Mouse (Mus musculus) layer of hippocampus, postnatal 36 days (tissue): Measurements from ENCODE around the gene Gdf3. TPM values are rescaled to one million over a fixed set of nuclear protein-coding genes. Genes with fewer than 3 reads are reported as not detected.
"Not testable (repeated sequence)": the region's sequence is repeated elsewhere in the genome, so short reads cannot be mapped to it uniquely, and the experiment has no call there.

Experiments
- DNase-seq, 2 experiments: peaks; one replicate each; pipeline ENCODE4 v3.0.0; 2022
- total RNA-seq, 2 experiments: library from RNA; stranded (reverse); gene quantifications; 2 replicates each; pipeline ENCODE4 v1.2.3; 2021

Gdf3 gene
- not detected for total RNA-seq

DNA sequence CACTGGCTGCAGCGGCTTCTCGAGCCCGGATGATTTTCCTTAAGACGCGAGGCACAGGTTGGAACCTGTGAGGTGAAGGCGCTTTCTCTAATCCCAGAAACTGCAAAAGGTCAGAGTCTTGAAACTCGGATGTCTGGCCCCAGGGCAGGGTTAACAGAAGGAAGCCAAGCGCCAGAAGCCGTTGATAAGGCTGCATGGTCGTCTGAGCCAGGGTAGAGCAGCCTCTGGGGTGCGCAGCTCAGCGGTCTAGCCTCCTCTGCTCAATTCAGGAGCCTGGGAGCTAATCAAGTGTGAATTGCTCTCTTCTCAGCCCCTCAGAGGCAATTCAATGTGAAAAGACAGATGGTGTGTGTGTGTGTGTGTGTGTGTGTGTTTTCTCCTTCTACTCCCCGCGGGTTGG is at the start of gene Gdf3:
TSS of gene Gdf3 (minus strand) at position 317 of the 400 bp plus-strand sequence.
- DNase-seq, result no peak

DNA sequence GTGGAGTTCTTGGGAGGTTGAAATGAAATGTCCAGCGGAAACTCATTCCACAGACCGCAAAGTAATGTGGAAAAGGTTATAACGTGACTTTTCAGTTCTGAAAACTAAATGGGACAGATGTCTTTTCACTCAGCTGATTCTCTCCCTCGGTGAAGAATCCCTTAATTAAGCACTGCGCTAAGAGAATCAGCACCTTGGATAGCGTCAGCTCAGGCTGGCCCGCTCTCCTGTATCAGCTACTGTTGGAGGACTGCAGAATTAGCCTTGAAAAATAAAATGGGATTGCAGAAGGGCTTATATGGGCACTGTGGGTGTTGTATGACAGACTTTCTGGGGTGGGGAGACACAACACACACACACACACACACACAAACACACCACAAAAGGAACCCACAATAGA is 49.7 kb upstream of the Gdf3 start:
- no peak for DNase-seq

DNA sequence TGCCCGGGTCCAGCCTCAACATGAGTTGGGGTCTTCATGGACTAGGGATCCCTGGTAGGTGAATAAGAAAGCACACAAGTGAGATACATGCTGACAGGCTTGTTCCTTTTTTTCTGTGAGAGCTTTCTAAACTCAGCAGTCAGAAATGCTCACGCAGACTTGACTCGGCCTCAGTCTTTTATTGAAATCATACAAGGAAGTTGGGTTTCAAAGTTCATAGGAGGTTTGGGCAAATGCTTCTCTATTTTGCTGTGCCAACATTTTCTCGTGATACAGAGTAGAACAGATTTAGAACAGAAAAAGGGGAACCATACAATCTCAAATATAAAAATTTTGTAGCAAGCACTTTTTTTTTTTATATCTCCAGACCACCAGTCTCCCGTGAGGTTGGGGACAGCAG is 47.7 kb upstream of the Gdf3 start:
- no peak for DNase-seq

DNA sequence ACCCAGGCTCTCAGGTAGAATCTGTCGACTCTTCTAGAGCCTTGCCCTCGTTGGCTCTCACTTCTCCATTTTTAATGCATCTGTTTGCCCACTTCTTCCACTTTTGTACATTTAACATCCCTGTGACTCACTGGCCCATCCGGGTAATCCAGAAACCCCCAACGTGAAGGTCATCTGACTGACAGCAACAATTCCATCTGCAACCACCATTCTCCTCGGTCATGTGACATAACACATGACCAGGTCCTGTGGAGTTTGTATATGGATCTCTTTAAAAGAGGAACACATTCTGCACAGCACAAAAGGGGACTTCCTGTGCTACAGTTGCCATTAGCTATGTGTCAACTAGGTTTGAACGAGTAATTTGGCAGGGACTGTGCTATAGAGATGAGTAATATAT is 44.4 kb upstream of the Gdf3 start:
- no peak for DNase-seq

DNA sequence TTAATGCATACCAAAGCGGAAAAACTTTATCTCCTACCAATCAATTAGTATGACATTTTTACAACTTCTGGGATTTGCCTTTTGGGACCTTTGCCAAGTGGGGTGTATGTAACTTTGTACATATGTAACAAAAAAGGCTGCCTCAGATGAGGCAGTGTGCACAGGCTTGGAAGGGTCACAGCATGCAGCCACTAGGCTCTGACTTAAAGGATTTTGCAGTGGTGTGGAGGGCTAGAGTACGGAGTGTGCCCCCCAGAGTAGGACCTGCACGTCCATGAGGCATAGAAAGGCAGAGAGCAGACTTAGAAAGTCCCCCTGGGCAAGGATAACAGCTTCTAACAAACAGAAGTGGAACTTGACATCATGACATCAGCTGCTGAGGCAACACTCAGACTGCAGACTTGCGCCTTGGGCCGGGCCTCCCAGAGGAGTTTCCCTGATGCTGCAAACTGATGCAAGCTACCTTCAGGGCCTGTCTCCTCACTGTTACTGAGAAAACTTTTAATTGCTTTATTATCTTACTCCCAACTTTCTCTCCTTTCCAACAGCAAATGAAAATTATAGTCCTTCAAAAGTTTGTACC is 40.6 kb upstream of the Gdf3 start:
- DNase-seq, result no peak

DNA sequence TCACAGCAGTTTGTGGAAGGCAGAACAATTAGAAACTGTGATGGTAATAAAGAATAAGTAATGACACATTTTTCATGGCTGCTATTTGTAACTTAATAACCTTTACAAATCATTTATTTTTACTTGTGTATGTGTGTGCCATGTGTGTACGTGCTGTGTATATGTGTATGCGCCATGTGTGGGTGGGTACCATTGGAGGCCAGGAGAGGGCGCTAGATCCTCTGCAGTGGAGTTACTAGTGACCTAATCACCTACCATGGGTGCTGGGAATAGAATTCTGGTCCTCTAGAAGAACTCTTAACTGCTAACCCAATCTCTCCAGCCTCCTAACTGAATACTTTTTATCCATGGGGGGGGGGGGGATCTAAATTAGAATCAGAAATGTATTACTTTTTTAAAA is 40.0 kb upstream of the Gdf3 start:
- no peak for DNase-seq

DNA sequence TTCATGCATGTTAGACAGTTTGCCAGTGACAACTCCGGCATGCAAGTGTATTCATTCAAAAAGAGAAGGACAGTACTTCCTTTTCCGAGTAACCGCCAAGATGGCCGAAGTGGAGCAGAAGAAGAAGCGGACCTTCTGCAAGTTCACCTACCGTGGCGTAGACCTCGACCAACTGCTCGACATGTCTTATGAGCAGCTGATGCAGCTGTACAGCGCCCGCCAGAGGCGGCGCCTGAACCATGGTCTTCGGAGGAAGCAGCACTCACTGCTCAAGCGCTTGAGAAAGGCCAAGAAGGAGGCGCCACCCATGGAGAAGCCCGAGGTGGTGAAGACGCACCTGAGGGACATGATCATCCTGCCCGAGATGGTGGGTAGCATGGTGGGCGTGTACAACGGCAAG is 34.3 kb upstream of the Gdf3 start:
- DNase-seq, result not testable (repeated sequence)

DNA sequence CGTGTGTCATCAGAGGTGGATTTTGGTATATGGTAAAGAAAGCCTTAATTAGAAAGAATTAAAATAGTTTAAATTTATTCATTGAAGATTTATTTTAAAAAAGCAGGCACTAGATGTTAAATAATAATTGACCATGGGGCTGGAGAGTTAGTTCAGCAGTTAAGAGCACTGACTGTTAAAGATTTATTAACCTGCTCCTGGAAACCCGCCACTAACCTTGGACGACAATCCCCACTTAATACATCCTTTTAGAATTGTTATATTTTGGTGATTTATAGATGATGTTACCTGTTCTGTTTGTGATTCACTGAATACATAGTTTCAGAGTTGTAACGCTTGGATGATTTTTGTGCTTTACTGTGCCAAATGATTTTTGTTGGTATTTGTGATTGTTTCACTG is 27.7 kb upstream of the Gdf3 start:
- DNase-seq, result not testable (repeated sequence)

DNA sequence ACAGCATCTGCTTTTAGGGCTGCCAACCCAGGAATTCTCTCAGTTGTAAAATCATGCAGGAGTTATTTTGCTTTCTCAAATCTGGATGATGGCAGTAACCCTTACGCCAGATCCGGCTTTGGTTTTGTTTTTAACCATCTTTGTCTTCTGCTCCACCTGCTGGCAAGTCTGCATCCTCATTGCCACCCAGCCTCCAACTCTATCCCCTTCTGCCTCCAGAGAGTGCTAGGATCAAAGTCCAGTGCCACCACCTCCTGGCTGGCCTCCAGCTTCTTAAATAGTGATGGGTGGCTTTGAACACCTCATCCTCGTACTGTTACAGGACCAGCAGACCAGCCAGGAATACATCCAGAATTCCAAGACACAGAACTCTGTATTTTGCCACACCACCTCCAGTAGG is 26.8 kb upstream of the Gdf3 start:
- no peak for DNase-seq

DNA sequence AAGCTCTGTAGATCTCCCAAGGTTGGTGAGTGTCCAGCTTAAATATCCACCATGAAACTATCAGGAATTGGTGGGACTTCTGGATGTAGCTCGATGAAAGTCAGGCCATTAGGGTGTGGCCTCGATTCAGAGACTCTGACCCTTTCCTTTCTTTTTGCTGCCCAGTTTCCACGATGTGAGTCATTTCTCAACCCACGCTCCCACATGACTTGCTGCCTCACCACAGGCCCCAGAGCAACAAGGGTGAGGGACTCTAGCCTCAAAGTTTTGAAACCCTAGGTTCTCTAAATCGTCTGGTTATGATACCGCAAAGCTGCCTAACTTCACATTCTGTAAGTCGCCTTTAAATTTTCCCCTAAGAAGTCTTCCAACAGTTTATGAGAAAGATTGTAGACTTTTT is 25.4 kb upstream of the Gdf3 start:
- DNase-seq, result no peak

DNA sequence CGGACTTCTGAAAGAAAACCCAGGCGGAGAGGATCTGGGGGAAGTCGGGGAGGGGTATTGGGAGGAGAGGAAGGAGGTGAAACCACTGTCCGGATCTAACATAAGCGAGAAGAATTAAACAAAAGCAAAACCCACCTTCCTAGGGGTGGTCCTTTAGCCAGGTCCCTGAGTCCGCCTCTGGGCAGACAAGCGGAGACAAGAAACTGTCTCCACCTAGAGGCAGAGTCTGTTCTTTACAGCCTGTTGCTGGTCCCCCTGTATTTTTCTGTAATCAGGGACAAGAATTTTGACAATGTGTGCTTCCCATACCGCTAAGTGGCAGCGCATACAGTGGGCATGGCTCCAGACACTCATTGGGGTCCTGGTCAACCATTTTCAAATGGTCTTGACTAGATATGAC is 23.5 kb upstream of the Gdf3 start:
- no peak for DNase-seq

DNA sequence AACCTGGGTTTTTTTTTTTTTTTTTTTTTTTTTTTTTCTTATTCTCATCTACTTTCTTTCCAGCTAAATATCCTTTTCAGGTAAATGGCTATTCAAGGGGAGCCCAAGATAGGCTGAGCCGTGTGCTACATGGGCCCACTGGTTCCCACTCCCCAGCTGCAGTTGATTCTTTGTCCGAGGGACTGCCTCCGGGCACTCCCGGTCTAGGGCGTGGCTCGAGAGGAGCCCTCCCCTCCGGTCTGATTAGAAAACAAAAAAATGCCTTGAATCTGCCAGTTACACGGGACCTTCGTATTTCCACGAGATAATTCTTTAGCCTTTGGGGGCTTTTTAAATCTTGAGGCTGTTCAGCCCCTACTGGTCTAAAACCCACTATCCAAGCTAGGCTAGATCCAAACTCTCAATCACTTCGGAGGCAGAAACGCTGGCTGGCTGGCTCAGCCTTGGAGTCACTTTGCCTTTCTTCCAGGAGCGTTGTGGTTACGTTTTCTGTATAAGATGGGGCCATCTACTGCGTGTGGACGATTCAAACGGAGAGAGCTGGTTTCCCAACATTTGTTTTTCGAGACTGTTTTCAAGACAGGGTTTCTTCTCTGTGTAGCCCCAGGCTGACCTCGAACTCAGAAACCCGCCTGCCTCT is 17.7 kb upstream of the Gdf3 start:
- no peak for DNase-seq

DNA sequence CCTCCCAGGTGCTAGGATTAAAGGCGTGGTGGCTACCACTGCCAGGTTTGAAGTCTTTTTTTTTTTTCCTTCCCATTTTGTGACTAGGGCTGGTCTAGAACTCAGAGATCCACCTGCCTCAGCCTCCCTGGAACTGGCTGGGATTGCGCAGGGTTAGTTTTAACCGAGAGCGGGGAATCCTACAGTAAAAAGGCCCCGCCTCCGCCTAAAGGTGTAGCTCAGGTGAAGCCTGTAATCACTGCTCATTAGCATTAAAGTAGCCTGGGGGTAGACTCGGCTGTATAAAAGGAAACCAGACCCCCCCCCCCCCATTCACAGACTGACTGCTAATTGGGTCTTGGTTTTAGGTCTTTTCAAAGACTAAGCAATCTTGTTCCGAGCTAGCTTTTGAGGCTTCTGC is 16.2 kb upstream of the Gdf3 start, which contains the start of gene Dppa3:
TSS of gene Dppa3 (plus strand) at position 301 of the 400 bp plus-strand sequence.
- no peak for DNase-seq

DNA sequence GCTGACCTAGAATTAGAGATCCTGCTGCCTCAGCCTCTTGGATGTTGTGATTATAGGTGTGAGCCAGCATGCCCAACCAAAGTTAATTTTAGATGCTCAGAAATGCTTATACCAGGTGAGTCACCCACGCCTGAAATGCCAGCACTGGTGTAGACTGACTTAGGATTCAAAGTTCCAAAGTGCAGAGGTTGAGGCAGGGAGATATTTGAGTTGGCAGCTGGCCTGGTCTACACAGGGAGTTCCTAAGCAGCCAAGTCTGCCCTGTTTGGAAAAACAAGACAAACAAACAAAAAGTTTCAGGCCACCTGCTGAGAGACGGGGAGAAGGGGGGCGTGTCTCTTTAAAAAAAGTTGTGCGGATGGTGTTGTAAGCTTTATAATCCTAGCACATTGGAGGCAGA is 15.3 kb upstream of the Gdf3 start:
- DNase-seq, result no peak

DNA sequence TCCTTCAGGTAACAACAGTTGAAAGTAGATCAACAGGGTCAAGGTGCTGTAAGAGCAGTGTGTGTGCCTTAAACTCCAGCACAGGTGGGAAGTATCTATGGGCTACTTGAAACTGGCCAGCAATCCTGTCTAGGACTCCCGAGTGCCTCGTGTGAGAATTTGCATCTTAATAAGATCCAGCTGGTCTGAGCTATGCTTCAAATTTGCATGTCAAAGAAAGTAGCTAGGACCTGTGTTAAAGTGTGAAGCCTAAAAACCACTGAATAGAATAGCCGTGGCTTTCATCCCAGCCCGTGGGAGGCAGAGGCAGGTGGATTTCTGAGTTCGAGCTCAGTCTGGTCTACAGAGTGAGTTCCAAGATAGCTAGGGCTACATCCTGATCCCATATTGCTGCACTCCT is 14.6 kb upstream of the Gdf3 start:
- DNase-seq, result no peak

DNA sequence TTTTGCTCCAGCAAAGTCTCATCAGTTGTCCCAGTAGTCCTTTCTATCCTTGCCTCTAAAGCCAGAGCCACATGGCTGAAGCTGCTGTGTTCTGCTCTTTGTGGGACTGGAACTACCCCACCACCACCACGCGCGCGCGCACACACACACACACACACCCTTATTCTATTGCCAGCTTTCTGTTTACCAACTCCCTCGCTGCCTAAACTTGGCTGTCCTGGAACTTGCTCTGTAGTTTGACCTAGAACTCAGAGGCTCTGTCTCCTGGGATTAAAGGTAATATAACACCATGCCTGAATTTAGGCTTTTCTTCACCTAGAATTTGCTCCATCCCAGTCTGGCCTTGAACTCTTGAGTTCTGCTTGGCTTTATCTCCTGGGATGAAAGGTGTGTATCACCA is 11.2 kb upstream of the Gdf3 start:
- DNase-seq, result no peak

DNA sequence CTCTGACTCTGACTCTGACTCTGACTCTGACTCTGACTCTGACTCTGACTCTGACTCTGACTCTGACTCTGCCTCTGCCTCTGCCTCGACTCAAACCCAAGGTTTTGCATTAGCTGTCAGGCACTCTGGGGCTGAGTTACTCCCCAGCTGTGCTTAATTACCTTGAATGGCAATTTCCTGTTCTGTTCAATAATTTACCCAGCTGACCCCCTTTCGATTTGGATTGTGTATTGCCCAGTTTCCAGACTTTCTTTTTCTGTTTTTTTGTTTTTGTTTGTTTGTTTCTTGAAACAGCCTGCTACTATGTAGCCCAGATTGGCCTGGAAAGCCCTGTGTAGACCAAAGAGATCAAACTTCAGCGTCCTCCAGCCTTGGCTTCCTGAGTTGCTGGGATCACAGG is 6.1 kb upstream of the Gdf3 start:
- no peak for DNase-seq

DNA sequence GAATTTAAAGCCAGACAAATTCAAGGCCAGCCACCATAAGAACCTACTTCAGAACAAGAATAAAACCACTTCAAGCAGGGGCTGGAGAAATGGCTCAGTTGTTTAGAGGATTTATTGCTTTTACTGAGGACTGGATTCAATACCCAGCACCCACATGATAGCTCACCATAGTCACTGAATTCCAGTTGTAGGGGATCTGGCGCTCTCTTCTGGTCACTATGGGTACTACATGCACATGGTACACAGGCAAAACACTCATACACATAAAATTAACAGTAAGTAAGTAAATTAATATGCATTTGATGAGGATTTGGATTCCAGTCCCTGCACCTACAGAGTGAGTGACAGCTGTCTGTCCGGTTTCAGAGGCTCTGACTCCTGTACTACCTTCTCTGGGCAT is 4.2 kb upstream of the Gdf3 start:
- DNase-seq, result no peak

DNA sequence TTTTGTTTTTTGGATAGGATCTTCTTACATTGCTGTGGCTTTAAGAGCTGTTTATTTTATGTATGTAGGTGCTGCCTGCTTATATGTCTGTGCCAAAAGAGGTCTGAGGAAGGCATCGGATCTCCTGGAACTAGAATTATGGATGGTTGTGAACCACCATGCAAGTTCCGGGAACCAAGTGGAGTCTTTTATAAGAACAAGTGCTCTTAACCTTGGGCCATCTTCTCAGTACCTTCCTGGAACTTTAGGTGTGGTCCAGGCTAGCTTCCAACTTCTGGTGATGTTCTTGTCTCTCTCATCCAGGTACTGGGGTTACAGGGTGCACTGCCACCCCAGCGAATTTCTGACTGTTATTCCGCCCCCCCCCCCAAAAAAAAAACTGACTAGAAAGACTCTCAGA is 2.5 kb upstream of the Gdf3 start:
- DNase-seq, result no peak

DNA sequence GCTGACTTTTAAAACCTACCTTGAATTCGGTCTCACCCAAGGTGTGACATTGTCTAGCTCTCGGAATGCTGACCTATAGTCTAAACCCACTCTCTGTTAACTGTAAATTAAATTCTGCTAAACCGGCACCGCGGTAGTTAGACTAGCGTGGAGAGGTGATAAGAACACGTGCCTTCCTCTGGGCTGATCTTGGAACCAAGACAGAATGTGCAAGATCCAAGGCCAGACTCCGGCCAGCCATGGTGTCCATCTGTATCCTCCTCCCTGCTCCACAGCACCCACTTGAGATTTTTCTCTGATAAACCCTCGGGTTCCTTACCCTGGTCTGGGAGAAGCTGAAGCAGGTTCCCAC is 534 bp downstream of the Gdf3 start:
- no peak for DNase-seq

DNA sequence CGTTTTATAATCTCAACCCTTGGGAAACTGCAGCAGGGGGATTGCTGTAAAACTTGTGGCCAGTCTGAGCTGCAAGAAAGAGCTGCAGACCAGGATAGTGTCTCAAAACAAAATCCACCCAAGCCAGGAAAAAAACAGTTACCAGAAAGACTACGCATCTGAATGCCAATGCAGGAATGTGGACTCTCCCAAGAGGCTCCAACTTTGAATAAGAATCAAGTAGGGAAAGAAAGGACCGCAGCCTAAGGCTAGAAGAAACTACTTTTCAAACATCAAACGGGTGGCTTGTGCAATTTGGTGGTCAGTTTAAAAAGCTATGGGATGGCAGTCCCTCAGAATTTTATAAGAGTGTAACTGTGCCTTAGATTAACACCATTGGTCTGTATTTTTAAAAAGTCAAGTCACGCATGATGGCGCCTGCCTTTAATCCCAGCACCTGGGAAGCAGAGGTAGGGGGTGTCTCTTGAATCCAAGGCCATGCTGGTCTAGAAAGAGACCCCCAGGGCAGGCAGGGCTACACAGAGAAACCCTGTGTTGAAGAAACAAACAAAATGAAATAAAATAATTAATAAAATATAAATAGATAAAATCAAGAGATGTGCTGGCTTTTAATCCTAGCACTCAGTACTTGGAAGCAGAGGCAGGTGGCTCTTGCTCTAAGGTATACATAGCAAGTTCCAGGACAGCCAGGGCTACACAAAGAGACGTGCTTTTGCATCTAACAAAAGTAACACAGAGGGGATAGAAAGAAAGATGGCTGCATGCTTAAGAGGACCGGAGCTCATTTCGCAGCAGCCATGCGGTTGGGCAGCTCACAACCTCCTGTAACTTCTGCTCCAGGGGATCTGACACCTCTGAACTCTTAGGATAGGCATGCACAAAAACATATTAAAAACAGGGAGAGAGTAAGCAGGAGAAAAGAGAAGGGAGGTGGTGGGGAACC is 1.2 kb downstream of the Gdf3 start:
- DNase-seq, result no peak

DNA sequence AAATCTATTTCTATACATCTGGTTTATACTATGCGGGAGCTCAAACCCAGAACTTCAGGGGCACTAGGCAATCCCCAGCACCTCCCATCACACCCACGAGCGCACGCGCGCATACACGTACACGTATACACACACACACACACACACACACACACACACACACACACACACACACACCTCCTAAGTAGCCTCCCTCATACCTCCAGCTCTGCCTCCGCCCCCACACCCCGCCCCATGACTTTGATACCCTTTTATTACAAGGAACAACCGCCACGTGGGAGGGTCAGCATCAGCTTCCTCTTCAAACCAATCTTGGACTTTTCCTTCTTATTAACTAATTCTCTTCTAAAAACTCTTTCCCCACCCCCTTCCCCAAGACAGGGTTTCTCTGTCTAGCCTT is 2.2 kb downstream of the Gdf3 start:
- DNase-seq, result no peak

DNA sequence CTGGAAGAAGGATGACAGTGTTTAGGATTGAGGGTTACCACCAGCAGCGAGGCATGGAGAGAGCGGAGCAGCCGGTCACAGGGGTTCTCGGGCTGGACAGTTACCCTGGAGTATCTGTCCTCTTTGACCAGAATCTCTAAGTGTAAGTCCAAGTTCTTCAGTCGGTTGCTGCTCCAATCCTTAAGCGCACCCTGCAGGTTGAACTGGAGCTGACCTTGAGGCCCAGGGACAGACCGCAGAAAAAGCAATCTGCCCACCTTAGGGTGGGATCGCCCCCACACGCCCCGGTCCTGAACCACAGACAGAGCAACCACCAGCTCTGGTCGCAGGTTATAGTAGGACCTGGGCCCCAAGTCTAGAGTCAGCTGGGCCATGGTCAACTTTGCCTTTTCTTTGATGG is 3.2 kb downstream of the Gdf3 start:
- no peak for DNase-seq

DNA sequence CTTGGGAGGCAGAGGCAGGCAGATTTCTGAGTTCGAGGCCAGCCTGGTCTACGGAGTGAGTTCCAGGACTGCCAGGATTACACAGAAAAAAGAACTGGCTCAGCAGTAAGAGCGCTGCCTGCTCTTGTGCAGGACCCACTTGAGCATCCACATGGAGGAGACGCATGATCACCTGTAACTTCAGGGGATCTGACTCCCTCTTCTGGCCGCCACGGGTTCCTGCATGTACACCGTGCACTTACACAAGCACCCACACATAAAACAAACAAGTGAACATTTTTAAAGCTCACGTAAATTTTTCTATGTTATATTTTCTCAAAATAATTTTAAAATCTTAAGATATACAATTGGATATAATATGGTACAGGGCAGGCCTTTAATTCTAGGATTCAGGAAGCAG is 4.4 kb downstream of the Gdf3 start:
- no peak for DNase-seq
